Mouse (Mus musculus) gastrocnemius, postnatal 4 days (tissue): Measurements from ENCODE around the gene Fto. TPM values are rescaled to one million over a fixed set of nuclear protein-coding genes. Genes with fewer than 3 reads are reported as not detected.

Source experiments
- DNase-seq, 2 experiments: peaks; one replicate each; pipeline ENCODE4 v3.0.0; 2021 to 2022; ENCODE audit warnings: low spot score in 2 of 2, mixed read lengths in 2 of 2
- total RNA-seq, 2 experiments: library from RNA; stranded (reverse); gene quantifications; 2 replicates each; pipeline ENCODE4 v1.2.3; 2021

Fto gene
- total RNA-seq, 2 experiments from 2014 or later: 153 to 154 TPM

DNA sequence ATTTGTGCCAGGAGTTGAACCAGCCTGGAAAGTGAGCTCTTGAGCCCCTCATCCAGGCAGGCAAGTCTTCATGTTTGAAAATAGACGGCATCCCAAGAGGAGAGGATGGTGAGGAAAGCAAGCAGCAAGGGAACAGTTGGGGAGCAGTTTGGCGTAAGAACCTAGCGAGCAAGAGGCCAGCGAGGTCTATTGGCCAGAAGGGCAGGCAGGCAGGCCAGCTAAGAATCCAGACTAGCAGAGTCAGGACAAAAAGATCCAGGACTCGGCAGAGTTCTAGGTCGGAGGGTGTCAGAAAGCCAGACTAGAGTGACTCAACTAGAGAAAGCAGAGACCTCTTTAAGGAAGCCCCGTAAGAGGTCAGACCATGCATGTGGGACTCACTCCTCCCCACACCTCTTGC, 327.1 kb downstream of the Fto start:
- DNase-seq: no peak

DNA sequence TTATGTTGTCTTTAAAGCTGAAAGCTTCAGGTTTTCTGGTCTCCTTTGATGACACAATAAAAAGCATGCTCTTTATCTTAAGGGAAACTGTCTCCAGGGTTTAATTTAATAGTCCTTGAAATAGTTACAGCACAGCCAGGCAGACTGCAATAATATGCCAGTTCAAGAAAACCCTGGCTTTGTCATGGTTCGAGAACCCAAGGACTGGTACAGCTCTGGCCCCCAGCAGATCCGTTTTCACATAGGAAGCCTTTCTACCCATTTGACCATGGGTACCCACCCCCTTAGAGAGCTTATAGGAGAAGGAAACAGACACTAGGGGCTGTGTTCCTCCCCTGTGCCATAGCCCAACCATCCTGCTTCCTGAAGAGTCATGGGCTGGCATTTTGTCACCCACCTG, 332.2 kb downstream of the Fto start:
- DNase-seq: no peak

DNA sequence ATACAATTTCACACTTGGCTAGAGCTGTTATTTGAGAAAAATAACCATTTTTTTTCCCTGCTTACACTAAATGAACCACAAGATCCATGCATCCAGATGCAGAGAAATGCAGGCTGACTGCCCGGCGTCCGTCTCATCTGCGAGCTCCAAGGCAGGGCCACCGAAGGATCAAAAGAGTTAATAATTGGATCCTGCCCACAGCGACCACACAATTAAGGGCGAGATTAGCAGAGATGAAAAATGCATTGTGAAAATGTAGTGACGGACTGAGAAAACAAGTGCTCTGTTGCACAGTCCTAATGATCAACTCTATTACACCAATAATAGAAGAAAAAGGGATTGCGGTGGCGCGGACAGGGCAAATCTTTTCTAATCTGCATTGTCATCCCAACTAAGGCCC, 334.6 kb downstream of the Fto start:
- DNase-seq: no peak

DNA sequence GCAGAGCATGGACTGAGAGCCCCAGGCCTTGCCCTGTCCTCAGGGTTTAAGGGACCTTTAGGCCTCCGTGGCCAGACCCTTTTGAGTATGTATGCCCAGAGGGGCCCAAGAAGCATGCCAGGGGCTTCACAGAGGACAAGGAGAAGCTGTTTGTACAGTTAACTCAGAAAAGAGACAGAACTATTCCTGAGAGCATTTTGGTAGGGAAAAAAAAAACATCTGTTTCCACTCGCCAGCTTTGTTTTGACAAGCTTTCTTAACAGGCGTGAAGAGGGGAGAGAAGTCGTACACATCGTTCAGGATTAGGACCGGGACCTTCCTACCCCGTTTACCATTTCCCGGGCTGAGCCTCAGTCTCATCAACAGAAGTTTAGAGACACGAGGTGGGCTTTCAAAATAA, 335.5 kb downstream of the Fto start:
- no peak for DNase-seq

DNA sequence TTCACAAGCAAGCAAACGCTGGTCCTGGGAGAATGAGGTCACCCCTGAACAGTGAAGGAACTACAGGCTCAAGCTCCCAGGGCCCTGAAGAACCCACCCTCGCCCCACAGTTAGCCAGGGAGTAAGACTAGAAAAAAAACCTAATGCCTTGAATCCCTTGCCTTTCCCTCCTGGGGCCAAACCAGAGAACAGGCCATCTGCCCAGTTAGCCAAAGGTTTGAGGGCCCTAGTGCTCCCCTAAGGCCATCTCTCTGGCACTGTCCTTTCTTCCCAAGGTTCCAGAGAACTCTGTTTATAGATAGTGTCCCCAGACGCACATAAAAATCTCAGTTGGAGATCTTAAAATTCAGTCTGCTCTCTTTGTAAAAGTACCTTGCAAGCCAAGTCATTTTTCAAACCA, 340.2 kb downstream of the Fto start:
- no peak for DNase-seq

DNA sequence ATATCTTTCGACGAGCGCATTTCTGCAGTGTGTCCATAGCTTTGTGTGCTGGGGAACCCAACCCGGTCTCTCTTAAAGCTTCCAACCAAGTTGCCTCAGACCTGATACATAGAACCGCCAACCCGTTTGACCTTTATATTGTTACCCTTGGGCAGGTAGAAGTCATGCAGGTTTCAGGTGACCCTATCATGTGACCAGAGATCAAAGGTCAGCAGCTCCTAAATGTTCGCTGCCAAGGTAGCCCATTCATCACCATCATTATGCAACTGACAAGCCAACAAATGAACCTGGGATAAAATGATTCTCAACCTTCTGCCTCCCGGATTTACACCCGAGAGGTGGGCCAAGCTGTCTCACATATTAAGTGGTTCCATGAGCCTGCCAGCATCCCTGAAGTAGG, 344.1 kb downstream of the Fto start:
- no peak for DNase-seq

DNA sequence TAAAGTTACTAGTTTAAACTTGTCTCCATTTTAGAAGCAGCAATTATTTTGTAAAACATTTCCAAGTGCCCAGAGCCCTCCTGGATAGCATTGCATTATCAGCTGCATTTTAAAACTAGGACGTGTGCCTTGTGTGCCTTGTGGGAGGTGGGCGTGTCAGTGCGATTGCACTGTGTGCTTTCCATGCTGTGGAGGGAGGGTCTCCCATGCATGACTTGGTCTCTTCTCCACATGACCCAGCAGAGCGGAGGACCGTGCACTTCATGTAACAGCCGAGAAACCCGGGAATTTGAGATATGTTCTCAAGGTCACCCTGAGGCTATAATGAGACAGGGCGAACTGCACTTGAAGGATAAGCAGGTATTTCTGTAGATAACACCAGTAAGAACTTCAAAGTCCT, 347.6 kb downstream of the Fto start:
- DNase-seq: no peak

DNA sequence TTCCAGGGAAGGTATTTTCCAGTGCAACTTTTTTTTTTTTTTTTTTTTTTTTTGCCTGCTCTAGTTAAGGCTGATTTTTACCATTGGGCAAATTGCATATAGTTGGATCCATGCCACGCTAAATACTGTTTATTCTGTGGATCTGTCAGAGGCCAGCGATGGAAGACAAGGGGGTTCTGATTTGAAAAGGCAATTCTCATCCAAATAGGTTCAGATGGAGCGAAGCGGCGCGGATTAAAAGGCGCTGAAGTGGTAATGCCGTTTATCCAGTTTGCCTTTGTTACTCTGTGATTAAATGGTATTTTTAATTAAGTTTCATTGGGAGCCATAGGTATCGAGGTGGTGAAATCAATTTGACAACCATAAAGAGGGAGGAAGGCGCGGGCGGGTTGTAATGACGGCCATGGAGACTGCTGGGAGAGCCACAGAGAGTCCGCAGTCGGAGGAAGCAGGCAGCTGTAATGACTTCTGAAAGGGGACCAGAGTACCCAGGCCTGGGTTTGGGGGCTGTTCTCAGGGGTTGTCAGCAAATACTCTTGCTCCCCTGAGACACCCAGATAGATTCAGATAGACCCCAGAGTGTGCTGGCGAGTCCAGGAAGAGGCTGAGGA, 356.2 kb downstream of the Fto start:
- DNase-seq: no peak

DNA sequence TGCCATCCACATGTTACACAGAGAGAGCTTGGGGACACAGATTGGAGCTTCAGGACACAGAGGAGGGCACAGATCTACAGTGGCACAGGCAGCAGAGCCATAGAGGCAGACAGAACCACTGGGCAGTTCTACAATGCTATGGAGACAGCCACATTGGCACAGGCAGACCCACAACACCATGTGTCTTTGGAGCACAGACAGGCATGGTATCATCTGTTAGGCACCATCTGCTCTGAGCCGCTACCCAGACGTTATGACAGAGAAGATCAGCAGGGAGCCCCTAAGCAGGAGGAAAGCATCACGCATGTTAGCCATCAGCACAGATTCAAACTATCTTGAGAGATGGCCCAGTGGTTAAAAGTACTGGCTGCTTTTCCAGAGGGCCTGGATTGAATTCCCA, 363.6 kb downstream of the Fto start:
- no peak for DNase-seq

DNA sequence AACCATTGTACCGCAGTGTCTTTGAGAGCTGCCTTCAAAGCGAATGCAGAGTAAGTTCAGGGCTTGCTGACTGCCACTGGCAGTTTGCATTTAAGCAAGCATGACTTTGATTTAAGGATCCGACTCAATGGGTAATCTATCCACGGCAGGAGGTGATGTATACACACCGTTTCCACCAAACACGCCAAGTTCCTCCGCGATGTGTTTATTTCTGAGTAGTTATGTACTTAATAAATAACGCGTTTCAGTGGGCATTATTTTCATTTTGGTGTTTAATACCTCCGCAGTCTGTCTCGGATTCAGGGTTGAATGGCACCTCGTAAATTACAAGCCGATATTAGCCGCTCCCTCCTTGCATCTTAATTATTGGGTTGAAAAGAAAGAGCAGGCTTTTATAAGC, 366.1 kb downstream of the Fto start:
- DNase-seq: no peak

DNA sequence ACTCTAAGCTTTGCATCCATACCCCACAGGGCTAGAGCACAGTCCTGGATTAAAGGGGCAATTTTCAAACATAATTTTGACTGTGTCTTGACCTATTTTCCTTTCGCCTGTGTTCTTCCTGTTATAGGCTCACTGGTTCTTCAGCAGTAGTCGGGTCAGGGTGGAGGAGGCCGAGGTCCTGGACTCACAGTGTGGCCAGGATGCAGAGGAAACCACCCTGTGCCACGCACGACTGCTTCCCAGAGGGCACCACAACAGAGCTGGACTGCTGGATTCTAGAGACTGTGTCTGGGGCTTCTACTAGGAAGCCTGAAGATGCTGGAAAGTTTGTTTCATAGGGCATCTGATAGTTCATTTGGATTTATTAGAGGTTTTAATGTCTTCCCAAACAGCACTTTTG, 366.8 kb downstream of the Fto start:
- DNase-seq: no peak

DNA sequence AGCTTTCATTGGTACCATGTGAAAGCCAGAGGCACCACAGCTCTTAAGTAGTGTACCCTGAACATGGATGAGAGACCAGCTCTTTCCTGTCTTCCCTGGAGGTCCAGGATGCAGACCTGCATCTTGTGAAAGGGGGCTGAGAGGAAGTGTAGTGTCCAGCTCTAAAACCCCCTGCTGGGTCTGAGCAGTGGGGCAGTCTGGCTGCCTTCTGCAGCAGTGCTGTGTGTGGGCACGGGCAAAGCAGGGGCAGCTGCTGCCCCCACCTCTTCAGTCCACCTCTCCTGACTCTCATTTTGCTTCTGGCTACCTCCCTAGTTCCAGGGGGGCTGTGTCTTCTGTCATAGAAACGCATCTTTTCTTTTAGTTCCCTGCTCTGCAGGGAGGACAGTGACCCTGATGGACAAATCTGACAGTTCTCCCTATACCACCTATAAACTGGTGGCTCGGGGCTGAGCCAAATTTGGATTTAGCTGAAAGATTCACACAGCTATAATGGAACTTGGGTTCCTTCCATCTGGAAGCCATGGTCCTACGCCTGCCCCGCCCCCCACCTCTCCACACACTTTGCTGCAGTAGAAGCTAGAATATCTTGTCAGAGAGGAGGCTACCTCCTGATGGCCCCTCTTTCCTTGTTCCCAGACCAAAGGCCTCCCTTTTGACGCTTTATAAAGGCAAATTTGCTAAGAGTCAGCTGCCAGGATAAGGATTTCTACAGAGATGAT, 371.4 kb downstream of the Fto start:
- no peak for DNase-seq

DNA sequence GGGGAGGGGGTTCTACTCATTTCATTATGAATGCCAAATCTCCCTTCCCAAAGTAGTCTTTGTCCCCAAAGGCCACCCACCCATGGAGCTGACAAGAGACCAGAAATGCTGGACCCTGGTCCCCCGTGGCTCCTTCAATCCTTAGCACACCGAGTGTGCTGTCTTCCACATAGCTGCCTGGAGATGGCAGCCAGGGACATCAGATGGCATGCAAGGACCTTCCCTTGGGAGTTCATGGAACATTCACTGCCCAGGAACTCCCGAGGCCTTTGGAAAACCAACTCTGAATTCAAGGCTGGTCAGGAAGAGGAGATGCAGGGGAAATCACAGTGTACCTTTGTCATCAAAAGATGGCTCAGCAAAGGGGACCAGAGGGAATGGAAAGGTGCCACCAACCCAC, 372.1 kb downstream of the Fto start:
- no peak for DNase-seq

DNA sequence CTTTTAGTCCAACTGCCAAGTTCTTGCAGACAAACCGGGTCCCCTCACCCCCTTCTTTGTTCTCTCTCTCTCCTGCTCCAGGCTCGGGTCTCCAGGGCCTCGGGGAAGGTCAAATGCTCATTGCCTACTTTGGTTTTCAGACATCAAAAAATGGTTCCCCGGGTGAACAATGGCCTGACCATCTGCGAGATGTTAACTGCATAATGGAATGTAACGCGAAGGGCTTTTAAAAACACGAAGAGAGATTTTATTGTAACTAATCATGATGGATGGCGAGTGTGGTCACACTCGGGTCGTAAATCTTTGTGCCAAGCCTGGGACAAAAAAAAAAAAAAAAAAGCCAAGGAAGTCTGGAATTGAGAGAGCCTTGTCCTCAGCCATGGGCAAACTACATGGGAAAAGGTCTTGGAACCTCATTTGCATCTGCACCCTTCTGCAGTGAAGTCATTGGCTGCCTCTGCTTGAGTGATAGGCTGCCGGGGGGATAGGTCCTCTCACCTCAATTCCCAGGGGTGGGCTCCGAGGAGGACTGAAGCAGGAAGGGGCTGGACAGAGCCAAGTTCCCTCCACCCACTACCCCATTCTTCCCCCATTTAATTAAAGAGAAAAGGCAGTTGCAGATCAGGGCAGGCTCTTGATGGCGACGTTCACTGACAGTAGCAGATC, 378.9 kb downstream of the Fto start:
- DNase-seq: no peak

DNA sequence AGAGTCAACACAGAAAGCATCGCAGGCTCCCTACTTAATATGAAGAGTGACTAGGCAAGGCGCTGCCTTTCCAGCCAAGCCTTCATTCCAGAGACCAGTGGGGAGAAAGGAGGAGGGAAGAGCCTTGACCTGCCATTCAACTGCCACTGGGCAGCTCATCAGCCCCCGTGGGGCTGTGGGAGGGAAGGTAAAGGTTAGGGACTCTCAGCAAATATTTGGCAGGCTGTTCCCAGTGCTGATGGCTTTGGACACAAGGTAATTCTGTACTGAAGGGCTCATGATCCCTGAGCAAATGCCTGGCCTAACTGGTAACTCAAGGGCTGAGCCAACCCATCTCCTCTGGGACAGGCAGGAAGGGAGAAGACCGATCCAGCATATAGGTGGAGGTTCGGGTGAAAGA, 393.2 kb downstream of the Fto start:
- DNase-seq: no peak

DNA sequence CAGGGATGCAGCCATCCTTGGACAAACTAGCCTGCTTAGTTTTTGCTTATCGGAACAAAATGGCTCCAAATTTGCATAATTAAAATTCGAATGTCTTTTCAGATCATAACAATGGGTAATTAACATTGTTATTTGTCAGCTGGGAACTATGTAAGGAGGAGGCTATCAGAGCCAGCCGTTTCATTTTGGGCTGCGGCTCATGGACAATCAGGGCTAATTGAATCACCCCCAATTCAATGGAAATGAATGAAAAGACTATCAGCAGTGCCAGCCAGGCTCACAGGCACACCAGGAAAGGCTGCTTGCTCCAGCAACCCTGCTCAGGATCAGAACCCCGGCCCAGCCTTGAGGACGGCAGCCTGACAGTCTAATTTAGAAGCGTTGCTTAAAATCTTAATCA, 395.3 kb downstream of the Fto start:
- DNase-seq: no peak

DNA sequence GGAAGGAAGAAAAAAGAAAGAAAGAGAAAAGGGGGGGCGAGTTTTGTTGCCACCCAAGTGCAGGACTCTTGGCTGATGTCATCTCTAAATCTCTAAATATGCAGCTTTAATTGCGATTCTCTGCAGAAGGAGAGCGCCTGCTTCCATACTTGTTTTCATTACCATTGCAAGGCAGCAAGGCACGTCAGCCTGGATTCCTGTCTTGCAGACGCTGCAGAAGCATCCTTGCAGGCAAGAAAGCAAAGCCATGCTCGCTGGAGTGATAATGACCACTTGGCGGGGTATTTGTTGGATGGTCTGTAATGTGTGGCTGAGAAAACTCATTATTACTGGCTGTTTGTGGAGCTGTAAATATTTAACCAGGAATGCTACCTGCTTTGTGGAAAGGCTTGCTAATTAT, 396.4 kb downstream of the Fto start:
- DNase-seq: no peak

DNA sequence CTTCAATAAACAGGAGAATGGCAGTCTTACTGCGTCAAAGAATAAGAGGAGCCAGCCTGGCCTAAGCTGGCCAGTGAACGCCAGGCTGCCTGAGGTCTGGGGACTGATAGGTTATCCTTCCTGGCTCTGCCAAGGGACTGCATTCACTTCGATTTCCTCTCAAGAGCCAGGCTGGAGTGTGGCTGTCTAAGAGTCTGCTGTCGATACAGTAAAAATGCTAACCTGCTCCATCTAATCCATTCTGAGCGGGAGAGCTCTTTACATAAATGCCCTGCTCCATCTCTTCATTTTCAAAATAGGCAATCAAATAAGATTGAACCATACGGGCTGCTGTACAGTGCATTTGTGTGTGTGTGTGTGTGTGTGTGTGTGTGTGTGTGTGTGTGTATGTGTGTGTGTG, 397.9 kb downstream of the Fto start:
- DNase-seq: no peak

DNA sequence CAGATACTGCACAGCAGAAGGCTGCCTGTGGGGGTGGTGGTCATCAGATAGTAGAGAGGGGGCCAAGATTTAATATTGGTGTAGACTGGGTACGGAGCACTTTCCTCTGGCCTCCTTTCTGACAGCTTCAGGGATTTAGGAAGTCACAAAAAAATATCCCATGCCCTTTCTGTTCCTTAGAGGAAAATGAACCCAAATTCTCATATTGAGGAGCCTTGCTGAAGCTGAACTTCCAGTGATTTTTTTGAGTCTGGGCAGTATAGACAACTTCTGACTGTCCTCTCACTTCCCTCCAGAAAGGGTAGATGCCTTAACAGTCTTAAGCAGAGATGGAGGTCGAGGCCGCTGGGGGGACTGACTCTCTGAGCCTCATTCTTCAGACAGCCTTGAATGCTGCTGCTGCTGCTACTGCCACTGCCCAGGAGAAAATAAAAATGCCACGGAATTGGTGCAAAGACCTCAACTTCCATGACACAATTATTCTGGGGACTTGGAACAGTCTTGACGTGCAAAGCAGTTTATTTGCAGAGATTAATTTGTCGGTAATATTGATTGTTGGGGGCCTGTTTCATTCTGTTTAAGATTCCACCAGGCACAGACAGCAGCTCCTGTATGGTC, 398.8 kb downstream of the Fto start:
- no peak for DNase-seq

DNA sequence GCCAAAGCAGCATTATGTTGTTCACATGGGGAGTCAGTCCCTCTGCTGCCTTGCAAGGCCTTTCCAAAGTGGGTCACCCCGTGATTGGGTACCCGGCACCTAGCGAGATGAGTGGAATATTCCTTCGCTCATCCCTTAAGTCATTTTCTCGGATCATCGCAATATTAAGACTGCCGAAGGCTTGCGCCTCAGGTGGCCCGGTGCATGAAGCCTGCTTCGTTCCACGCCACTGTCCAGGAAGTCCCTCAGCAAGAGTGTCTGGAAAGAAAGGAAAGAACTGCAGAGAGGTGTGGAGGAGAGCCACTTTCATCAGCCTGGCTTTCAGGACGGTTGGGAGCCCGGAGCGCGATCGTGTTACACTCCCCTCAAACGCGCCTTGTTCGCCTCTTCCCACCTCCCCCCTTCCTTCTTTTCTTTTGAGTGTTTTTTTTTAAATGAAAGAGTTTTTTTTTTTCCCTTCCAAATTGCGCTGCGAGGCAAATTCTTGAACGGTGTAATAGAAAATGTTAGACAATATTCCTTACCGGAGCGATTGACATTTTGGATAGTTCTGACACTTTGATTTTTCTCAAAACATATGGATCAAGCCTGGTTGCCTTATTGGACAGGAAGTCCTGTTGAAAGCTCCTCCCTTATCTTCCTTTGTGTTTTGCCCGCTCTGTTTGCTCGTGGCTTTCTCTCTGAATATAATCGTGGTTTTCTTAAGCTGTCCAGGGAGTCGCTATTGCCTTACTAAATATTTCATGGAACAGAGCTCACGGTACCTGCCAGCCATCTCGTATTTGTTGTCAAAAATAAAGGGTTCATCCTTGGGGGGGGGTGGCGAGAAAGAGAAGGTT, 399.6 kb downstream of the Fto start:
- no peak for DNase-seq

DNA sequence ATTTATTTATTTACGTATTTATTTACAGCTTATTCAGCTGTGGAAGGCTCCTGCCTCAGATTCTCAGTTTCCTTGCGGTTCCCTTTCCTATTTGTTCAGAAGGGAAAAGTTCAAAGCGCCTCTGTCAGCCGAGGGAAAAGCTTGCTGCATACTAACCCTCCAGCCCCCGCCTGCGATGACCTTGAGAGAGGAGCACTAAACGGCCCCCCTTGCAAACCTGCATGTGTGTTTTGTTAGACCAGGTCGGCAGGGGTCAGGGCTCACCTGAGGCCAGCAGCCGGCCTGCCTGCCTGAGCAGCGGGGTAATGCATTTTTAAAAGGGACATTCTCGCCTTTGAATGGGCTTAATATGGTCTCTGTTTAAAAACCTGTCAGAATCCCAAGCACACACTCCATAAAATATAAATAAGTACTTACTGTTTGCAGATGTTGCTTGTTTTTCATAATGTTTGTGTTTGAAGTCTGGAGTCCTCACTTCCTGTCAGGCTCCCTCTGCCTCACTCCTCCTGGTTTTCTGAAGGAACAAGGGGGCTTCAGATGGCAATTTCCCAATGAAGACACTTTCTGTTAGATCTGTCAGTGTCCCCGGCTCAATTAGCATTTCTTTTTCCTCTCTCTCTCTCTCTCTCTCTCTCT, 400.5 kb downstream of the Fto start:
- no peak for DNase-seq
